12 mouse cellular contexts compared by ENCODE assay signal in the genomic region with DNA sequence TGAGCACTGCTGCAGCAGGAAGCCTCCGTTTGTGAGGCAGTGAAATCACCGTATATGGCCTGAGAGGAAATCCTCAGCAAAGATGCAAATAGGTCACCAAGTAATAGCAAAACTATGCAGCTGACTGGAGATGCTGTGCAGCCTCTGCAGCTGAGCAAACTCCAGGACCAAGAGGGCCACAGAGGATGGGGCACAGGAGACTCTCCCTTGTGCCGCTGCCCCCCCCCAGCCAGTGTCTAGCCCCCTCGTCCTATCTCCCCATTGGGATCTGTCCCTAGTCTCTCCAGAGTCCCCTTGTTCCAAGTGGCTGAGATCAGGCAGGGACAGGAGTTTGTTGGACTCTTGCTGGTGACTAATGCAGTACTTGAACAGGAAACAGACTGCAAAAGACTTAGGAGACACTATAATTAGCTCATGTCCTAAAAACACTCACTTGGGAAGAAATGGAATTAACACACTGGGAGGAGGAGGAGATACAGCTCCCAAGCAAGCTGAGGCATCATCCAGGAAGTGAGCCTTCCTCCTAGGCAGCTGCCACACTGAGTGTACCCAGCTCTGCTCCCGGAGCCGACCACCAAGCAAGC. TPM values are rescaled to one million over a fixed set of nuclear protein-coding genes. Genes with fewer than 3 reads are reported as not detected.
A peak's percentile ranks its signal among the peaks of the same experiment; 100 is the strongest.
DNase-seq lines count a peak whose midpoint lies in the region; ATAC-seq and TF ChIP-seq lines count a peak whose summit lies in the region.
"Had no signal": no experiment of that assay in that cellular context is flagged by ENCODE, and none has a peak within 500 bp of the region (broad histone marks: within the 10 kb centered on the region; RNA-seq: fewer than 3 reads in every experiment).

No protein-coding gene starts in this region.

- no peak overlapping the region for H3K4me2 ChIP-seq in limb, embryonic 15.5 days
- no peak overlapping the region for H3K4me2 ChIP-seq in embryonic facial prominence, embryonic 15.5 days (replicated peaks)
- peak overlapping the region; percentile 1; the same call in 1 of the 2 replicates for H3K4me2 ChIP-seq in intestine, postnatal 0 days (replicated peaks; ENCODE audit: low read depth)
- H3K4me2 ChIP-seq in forebrain, embryonic 12.5 days, result no peak overlapping the region
- H3K4me2 ChIP-seq: hindbrain, embryonic 13.5 days; neural tube, embryonic 13.5 days had no signal

- ATAC-seq in cerebellum, adult (ENCODE audit: insufficient number of reproducible peaks, low FRiP score, low TSS enrichment), result 0 out of 2 replicates have a peak, but pooled peaks have one; percentile 6
- no peak for ATAC-seq in limb, embryonic 15.5 days (ENCODE audit: insufficient number of reproducible peaks, low FRiP score, low TSS enrichment, low read depth)
- ATAC-seq in embryonic facial prominence, embryonic 15.5 days (ENCODE audit: insufficient number of reproducible peaks, low FRiP score, low TSS enrichment, low read depth), result no peak
- no peak for ATAC-seq in intestine, postnatal 0 days
- ATAC-seq in forebrain, embryonic 12.5 days (ENCODE audit: low FRiP score), result no peak

- H3K9me3 ChIP-seq in limb, embryonic 15.5 days, result no peaks in the 10 kb centered on the region
- H3K9me3 ChIP-seq in limb, embryonic 10.5 days (replicated peaks), result no peaks in the 10 kb centered on the region
- no peaks in the 10 kb centered on the region for H3K9me3 ChIP-seq in embryonic facial prominence, embryonic 15.5 days (replicated peaks)
- H3K9me3 ChIP-seq in intestine, postnatal 0 days (ENCODE audit: control insufficient read depth), result no peaks in the 10 kb centered on the region
- H3K9me3 ChIP-seq in forebrain, embryonic 12.5 days, result no peaks in the 10 kb centered on the region
- H3K9me3 ChIP-seq: hindbrain, embryonic 13.5 days; neural tube, embryonic 13.5 days had no signal

- WGBS in limb, embryonic 15.5 days, result 59% methylated on average over 6 of the region's 6 CpGs
- WGBS in limb, embryonic 10.5 days, result 69% methylated on average over 6 of the region's 6 CpGs
- 49% methylated on average over 6 of the region's 6 CpGs for WGBS in embryonic facial prominence, embryonic 15.5 days
- WGBS in intestine, postnatal 0 days, result 35% methylated on average over 6 of the region's 6 CpGs
- WGBS in forebrain, embryonic 12.5 days, result 84% methylated on average over 6 of the region's 6 CpGs

- no peak for DNase-seq in cerebellum, postnatal 4 days (ENCODE audit: low spot score in 2 of 2)
- DNase-seq in limb, embryonic 10.5 days (ENCODE audit: low spot score), result no peak
- no peak for DNase-seq in ovary, adult 18-20 months (ENCODE audit: low spot score)
- DNase-seq: thymus, postnatal 25 days had no signal

- no peak for TF ChIP-seq CTCF in intestine, postnatal 0 days (IDR thresholded peaks at IDR 0.05; ENCODE audit: low read depth)

- H3K27ac ChIP-seq in limb, embryonic 15.5 days, result peak overlapping the region; percentile 47; the same call in 1 of the 2 replicates
- H3K27ac ChIP-seq in limb, embryonic 10.5 days, result no peak overlapping the region
- H3K27ac ChIP-seq in embryonic facial prominence, embryonic 15.5 days (replicated peaks), result peak overlapping the region; percentile 45
- H3K27ac ChIP-seq in intestine, postnatal 0 days (ENCODE audit: low read depth, low read length), result peak overlapping the region; percentile 57
- no peak overlapping the region for H3K27ac ChIP-seq in forebrain, embryonic 12.5 days
- H3K27ac ChIP-seq: hindbrain, embryonic 13.5 days; neural tube, embryonic 13.5 days had no signal

- peaks cover 17% of the 10 kb centered on the region for H3K4me1 ChIP-seq in limb, embryonic 15.5 days
- H3K4me1 ChIP-seq in limb, embryonic 10.5 days, result peaks cover 19% of the 10 kb centered on the region
- H3K4me1 ChIP-seq in embryonic facial prominence, embryonic 15.5 days, result peaks cover 9% of the 10 kb centered on the region; the same call in 1 of the 2 replicates
- peaks cover 13% of the 10 kb centered on the region for H3K4me1 ChIP-seq in intestine, postnatal 0 days (replicated peaks; ENCODE audit: control insufficient read depth, insufficient read depth, low read length)
- H3K4me1 ChIP-seq in forebrain, embryonic 12.5 days, result 0 out of 2 replicates have a peak, but pooled peaks cover under 1% of the 10 kb centered on the region
- H3K4me1 ChIP-seq: neural tube, embryonic 13.5 days had no signal

- no peak overlapping the region for H3K9ac ChIP-seq in limb, embryonic 15.5 days
- no peak overlapping the region for H3K9ac ChIP-seq in embryonic facial prominence, embryonic 15.5 days
- H3K9ac ChIP-seq in intestine, postnatal 0 days (ENCODE audit: low read depth, low read length), result no peak overlapping the region
- H3K9ac ChIP-seq in forebrain, embryonic 12.5 days, result no peak overlapping the region
- H3K9ac ChIP-seq: hindbrain, embryonic 13.5 days; neural tube, embryonic 13.5 days had no signal

- H3K4me3 ChIP-seq in limb, embryonic 15.5 days, result no peak overlapping the region
- no peak overlapping the region for H3K4me3 ChIP-seq in limb, embryonic 10.5 days
- no peak overlapping the region for H3K4me3 ChIP-seq in embryonic facial prominence, embryonic 15.5 days (replicated peaks)
- H3K4me3 ChIP-seq in intestine, postnatal 0 days (ENCODE audit: low read depth, low read length), result no peak overlapping the region
- no peak overlapping the region for H3K4me3 ChIP-seq in forebrain, embryonic 12.5 days (replicated peaks)
- H3K4me3 ChIP-seq: erythroblast, embryonic 14.5 days; hindbrain, embryonic 13.5 days; neural tube, embryonic 13.5 days had no signal

- no peaks in the 10 kb centered on the region for H3K36me3 ChIP-seq in limb, embryonic 15.5 days
- H3K36me3 ChIP-seq in limb, embryonic 10.5 days, result no peaks in the 10 kb centered on the region
- H3K36me3 ChIP-seq in embryonic facial prominence, embryonic 15.5 days, result no peaks in the 10 kb centered on the region
- no peaks in the 10 kb centered on the region for H3K36me3 ChIP-seq in intestine, postnatal 0 days (ENCODE audit: control insufficient read depth, insufficient read depth)
- H3K36me3 ChIP-seq in forebrain, embryonic 12.5 days (replicated peaks), result no peaks in the 10 kb centered on the region
- H3K36me3 ChIP-seq: hindbrain, embryonic 13.5 days; neural tube, embryonic 13.5 days had no signal

- H3K27me3 ChIP-seq in limb, embryonic 15.5 days, result no peaks in the 10 kb centered on the region
- H3K27me3 ChIP-seq in limb, embryonic 10.5 days (ENCODE audit: low read depth, poor library complexity, severe bottlenecking), result no peaks in the 10 kb centered on the region
- H3K27me3 ChIP-seq in embryonic facial prominence, embryonic 15.5 days, result no peaks in the 10 kb centered on the region
- no peaks in the 10 kb centered on the region for H3K27me3 ChIP-seq in intestine, postnatal 0 days (replicated peaks; ENCODE audit: control insufficient read depth, insufficient read depth, low read length)
- no peaks in the 10 kb centered on the region for H3K27me3 ChIP-seq in forebrain, embryonic 12.5 days
- H3K27me3 ChIP-seq: neural tube, embryonic 13.5 days had no signal

RNA-seq across cellular contexts. Expression of gene Mical2, which starts 21.2 kb away (rescaled TPM):
- 4.4 and 6.2 TPM in 2 replicates for polyA plus RNA-seq in limb, embryonic 15.5 days (2015; fragmentation: Nextera tagmentation; extraction: Ambion mirVana)
- polyA plus RNA-seq in limb, embryonic 10.5 days (2016; fragmentation: Nextera tagmentation; extraction: Ambion mirVana), result 0.96 and 1.2 TPM in 2 replicates
- polyA plus RNA-seq in embryonic facial prominence, embryonic 15.5 days (2015; fragmentation: Nextera tagmentation; extraction: Ambion mirVana), result 11.5 and 11.7 TPM in 2 replicates
- polyA plus RNA-seq in intestine, postnatal 0 days (2015; fragmentation: Nextera tagmentation; extraction: Ambion mirVana), result 13.0 and 13.6 TPM in 2 replicates
- 2.3 and 3.4 TPM in 2 replicates for polyA plus RNA-seq in forebrain, embryonic 12.5 days (2016; fragmentation: Nextera tagmentation; extraction: Ambion mirVana)
- polyA plus RNA-seq: erythroblast, embryonic 14.5 days had no signal

RNA-seq across cellular contexts. Expression of gene Dkk3, which starts 45.6 kb away (rescaled TPM):
- 99.3 and 106 TPM in 2 replicates for polyA plus RNA-seq in limb, embryonic 15.5 days (2015; fragmentation: Nextera tagmentation; extraction: Ambion mirVana)
- polyA plus RNA-seq in limb, embryonic 10.5 days (2016; fragmentation: Nextera tagmentation; extraction: Ambion mirVana), result 4.9 and 6.3 TPM in 2 replicates
- polyA plus RNA-seq in embryonic facial prominence, embryonic 15.5 days (2015; fragmentation: Nextera tagmentation; extraction: Ambion mirVana), result 68.4 and 74.6 TPM in 2 replicates
- polyA plus RNA-seq in intestine, postnatal 0 days (2015; fragmentation: Nextera tagmentation; extraction: Ambion mirVana), result 17.0 and 19.2 TPM in 2 replicates
- polyA plus RNA-seq in forebrain, embryonic 12.5 days (2016; fragmentation: Nextera tagmentation; extraction: Ambion mirVana), result 21.5 and 28.7 TPM in 2 replicates
- polyA plus RNA-seq: erythroblast, embryonic 14.5 days had no signal

Comparison
In these comparisons a context has a peak if more than half of its experiments do, and no peak if none do; other contexts are left out.
1. H3K27ac ChIP-seq: peak in limb, embryonic 15.5 days (single experiment), embryonic facial prominence, embryonic 15.5 days (single experiment) and intestine, postnatal 0 days (single experiment); none in limb, embryonic 10.5 days (single experiment) and forebrain, embryonic 12.5 days (single experiment).